ENCODE assay signal across 11 mouse cellular contexts in the genomic region with DNA sequence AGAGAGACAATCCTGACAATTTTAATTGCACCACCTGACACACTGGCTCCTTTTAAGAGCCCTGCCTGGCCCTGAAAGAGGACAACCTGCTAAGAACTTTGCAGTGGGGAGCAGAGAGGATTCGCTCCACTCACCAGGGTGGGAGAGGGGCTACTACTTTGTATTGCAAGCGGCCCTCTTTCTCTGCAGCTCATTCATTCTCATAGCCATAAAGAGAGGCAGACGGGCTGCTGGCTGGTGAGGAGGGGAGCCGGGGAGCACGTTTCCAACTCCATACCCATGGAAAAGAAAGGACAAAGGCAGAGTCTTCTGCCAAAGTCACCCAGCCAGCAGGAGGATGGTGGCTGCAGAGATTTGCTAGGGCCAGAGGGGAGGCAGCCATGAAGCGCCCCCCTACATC.
DNase-seq lines count a peak whose midpoint lies in the region; ATAC-seq lines count a peak whose summit lies in the region.
"Had no signal": no experiment of that assay in that cellular context is flagged by ENCODE, and none has a peak within 500 bp of the region (broad histone marks: within the 10 kb centered on the region; RNA-seq: fewer than 3 reads in every experiment).

No protein-coding gene starts in this region.

- no peaks in the 10 kb centered on the region for H3K9me3 ChIP-seq in kidney, embryonic 15.5 days (replicated peaks)
- H3K9me3 ChIP-seq in limb, embryonic 13.5 days, result no peaks in the 10 kb centered on the region
- no peaks in the 10 kb centered on the region for H3K9me3 ChIP-seq in neural tube, embryonic 14.5 days (ENCODE audit: control insufficient read depth, low read length)
- H3K9me3 ChIP-seq: liver, embryonic 12.5 days had no signal

- no peak for ATAC-seq in cerebellum, adult (ENCODE audit: insufficient number of reproducible peaks, low FRiP score, low TSS enrichment)
- 0 out of 2 replicates have a peak, but pooled peaks have one; percentile 4 for ATAC-seq in kidney, embryonic 15.5 days (replicated peaks; ENCODE audit: low FRiP score)
- no peak for ATAC-seq in limb, embryonic 13.5 days (ENCODE audit: low FRiP score, low read depth)
- ATAC-seq in neural tube, embryonic 14.5 days (ENCODE audit: low read depth), result peak; percentile 54; the same call in 1 of the 2 replicates
- ATAC-seq in erythroid progenitor cell, adult 5-6 weeks (replicated peaks; ENCODE audit: low FRiP score, poor library complexity, severe bottlenecking), result no peak
- ATAC-seq: liver, embryonic 12.5 days had no signal

- peak; percentile 26 for DNase-seq in cerebellum, adult 9-10 months
- no peak for DNase-seq in kidney, adult 8-10 months
- DNase-seq in frontal cortex, postnatal 14 days (ENCODE audit: low spot score in 2 of 2), result no peak
- DNase-seq: gastrocnemius, adult 2 months; thymus, postnatal 36 days had no signal

- no peak overlapping the region for H3K9ac ChIP-seq in kidney, embryonic 15.5 days
- H3K9ac ChIP-seq in limb, embryonic 13.5 days, result peak overlapping the region; percentile 35; the same call in 1 of the 2 replicates
- H3K9ac ChIP-seq in neural tube, embryonic 14.5 days (replicated peaks; ENCODE audit: low read depth, low read length), result no peak overlapping the region
- H3K9ac ChIP-seq: liver, embryonic 12.5 days had no signal

- no peaks in the 10 kb centered on the region for H3K27me3 ChIP-seq in kidney, embryonic 15.5 days
- no peaks in the 10 kb centered on the region; the same call in 1 of the 2 replicates for H3K27me3 ChIP-seq in limb, embryonic 13.5 days
- H3K27me3 ChIP-seq in neural tube, embryonic 14.5 days (ENCODE audit: control insufficient read depth, insufficient read depth, low read length), result no peaks in the 10 kb centered on the region
- H3K27me3 ChIP-seq: liver, embryonic 12.5 days had no signal

- no peaks in the 10 kb centered on the region for H3K36me3 ChIP-seq in kidney, embryonic 15.5 days
- no peaks in the 10 kb centered on the region for H3K36me3 ChIP-seq in limb, embryonic 13.5 days
- H3K36me3 ChIP-seq in neural tube, embryonic 14.5 days (ENCODE audit: control insufficient read depth, insufficient read depth, low read length), result no peaks in the 10 kb centered on the region
- H3K36me3 ChIP-seq: liver, embryonic 12.5 days had no signal

- H3K4me2 ChIP-seq in kidney, embryonic 15.5 days, result no peak overlapping the region
- no peak overlapping the region for H3K4me2 ChIP-seq in limb, embryonic 13.5 days (replicated peaks)
- H3K4me2 ChIP-seq in neural tube, embryonic 14.5 days (ENCODE audit: low read depth, low read length), result no peak overlapping the region
- H3K4me2 ChIP-seq: liver, embryonic 12.5 days had no signal

- H3K27ac ChIP-seq in kidney, embryonic 15.5 days, result 0 out of 2 replicates have a peak overlapping the region, but pooled peaks have one; percentile 14
- no peak overlapping the region for H3K27ac ChIP-seq in limb, embryonic 13.5 days
- peak overlapping the region; percentile 63; the same call in 1 of the 2 replicates for H3K27ac ChIP-seq in neural tube, embryonic 14.5 days (ENCODE audit: low read depth, low read length)
- H3K27ac ChIP-seq: gastrocnemius, adult 2 months; liver, embryonic 12.5 days had no signal

- H3K4me3 ChIP-seq in kidney, embryonic 15.5 days (replicated peaks), result no peak overlapping the region
- H3K4me3 ChIP-seq in limb, embryonic 13.5 days, result no peak overlapping the region
- no peak overlapping the region for H3K4me3 ChIP-seq in neural tube, embryonic 14.5 days (ENCODE audit: low read depth, low read length)
- H3K4me3 ChIP-seq: gastrocnemius, adult 2 months; liver, embryonic 12.5 days had no signal

- H3K4me1 ChIP-seq in kidney, embryonic 15.5 days, result peaks cover 28% of the 10 kb centered on the region
- H3K4me1 ChIP-seq in limb, embryonic 13.5 days, result peaks cover 29% of the 10 kb centered on the region
- peaks cover 19% of the 10 kb centered on the region for H3K4me1 ChIP-seq in neural tube, embryonic 14.5 days (ENCODE audit: control insufficient read depth, insufficient read depth, low read length)
- H3K4me1 ChIP-seq: liver, embryonic 12.5 days had no signal

- 53% methylated on average over 6 of the region's 6 CpGs for WGBS in kidney, embryonic 15.5 days
- WGBS in limb, embryonic 13.5 days, result 28% methylated on average over 6 of the region's 6 CpGs
- WGBS in neural tube, embryonic 14.5 days, result 8% methylated on average over 6 of the region's 6 CpGs

Comparison
In these comparisons a context has a peak if more than half of its experiments do, and no peak if none do; other contexts are left out.
1. ATAC-seq: peak in kidney, embryonic 15.5 days (single experiment) and neural tube, embryonic 14.5 days (single experiment); none in cerebellum, adult (single experiment), limb, embryonic 13.5 days (single experiment) and erythroid progenitor cell, adult 5-6 weeks (single experiment).